Mouse (Mus musculus) hindbrain, embryonic 14.5 days (tissue): ENCODE data around the gene Dnm1l. TPM values are rescaled to one million over a fixed set of nuclear protein-coding genes. Genes with fewer than 3 reads are reported as not detected.
A peak's percentile ranks its signal among the peaks of the same experiment; 100 is the strongest.

Experiments used
- ATAC-seq: fragments of 200-750 bp; cut with Nextera tagmentation; 2 replicates; pipeline ENCODE4 v1.8.0; 2017; ENCODE audit warnings: moderate number of reproducible peaks, mild to moderate bottlenecking, moderate TSS enrichment, moderate library complexity; ENCODE audit not compliant: low FRiP score
- DNase-seq: peaks from one replicate; pipeline ENCODE4 v3.0.0-alpha.2; 2015; ENCODE audit warnings: low spot score
- H3K27ac ChIP-seq: fragments of 300-500 bp; sonication (generic); 2 replicates; pipeline ENCODE4 v1.5.1; 2014; ENCODE audit warnings: mild to moderate bottlenecking, moderate library complexity
- H3K27me3 ChIP-seq: fragments of 300-500 bp; sonication (generic); 2 replicates; pipeline ENCODE4 v1.6.1; 2014; ENCODE audit warnings: mild to moderate bottlenecking, low read length, mixed read lengths; ENCODE audit not compliant: control insufficient read depth, insufficient read depth
- H3K36me3 ChIP-seq: fragments of 300-500 bp; sonication (generic); replicated peaks from 2 replicates; pipeline ENCODE4 v1.6.1; 2014; ENCODE audit not compliant: control insufficient read depth, insufficient read depth
- H3K4me1 ChIP-seq: fragments of 300-500 bp; sonication (generic); replicated peaks from 2 replicates; pipeline ENCODE4 v1.6.1; 2014; ENCODE audit warnings: antibody characterized with exemption, low read length, mixed read lengths; ENCODE audit not compliant: control insufficient read depth, insufficient read depth
- H3K4me2 ChIP-seq: fragments of 300-500 bp; sonication (generic); replicated peaks from 2 replicates; pipeline ENCODE4 v1.6.1; 2014; ENCODE audit warnings: mild to moderate bottlenecking, moderate library complexity
- H3K4me3 ChIP-seq: fragments of 300-500 bp; sonication (generic); replicated peaks from 2 replicates; pipeline ENCODE4 v1.5.1; 2014; ENCODE audit warnings: mild to moderate bottlenecking, low read length
- H3K9ac ChIP-seq: fragments of 300-500 bp; sonication (generic); 2 replicates; pipeline ENCODE4 v1.6.1; 2014
- H3K9me3 ChIP-seq: fragments of 300-500 bp; sonication (generic); 2 replicates; pipeline ENCODE4 v1.6.1; 2016; ENCODE audit warnings: low read length; ENCODE audit not compliant: control insufficient read depth
- WGBS: fragments of 180-500 bp; shearing (Covaris S2); extraction: QIAGEN DNeasy Blood & Tissue Kit; methylation state at CpG from one replicate; pipeline ENCODE4 v1.1.7; 2014; 5-methylcytosine and 5-hydroxymethylcytosine counted together
- polyA plus RNA-seq: library from polyadenylated mRNA; unstranded; fragments of >200 nt; fragmentation: Nextera tagmentation; extraction: Ambion mirVana; gene quantifications from 2 replicates; pipeline ENCODE4 v1.2.1, GENCODE M21; 2014

Dnm1l gene
- polyA plus RNA-seq, 1 experiment from 2014 or later, result 98.2 TPM

- Histone ChIP-seq H3K4me3 (peak within 1 kb of the TSS; percentile 85), H3K9me3 (no peaks in the 10 kb centered on the region), H3K36me3 (peaks cover 17% of the 10 kb centered on the region), H3K9ac (peak within 1 kb of the TSS; percentile 77), H3K4me1 (peaks cover 15% of the 10 kb centered on the region), H3K4me2 (peak within 1 kb of the TSS; percentile 81), H3K27me3 (no peaks in the 10 kb centered on the region), H3K27ac (peak within 1 kb of the TSS; percentile 93)
- peak; percentile 99 for ATAC-seq
- peak; percentile 91 for DNase-seq
- WGBS, result under 1% methylated on average over 50 of the region's 50 CpGs
These were observed 56.2 kb downstream of the Dnm1l start, which contains the start of gene Yars2 for GRCm38 (mm10) chr16:16302369-16303137. Yars2 (plus strand) TSS chr16:16302965.

GRCm38 (mm10) chr16:16273752-16274151 lies 85.0 kb downstream of the Dnm1l start:
- Histone ChIP-seq H3K4me2 (no peak overlapping the region), H3K27me3 (no peaks in the 10 kb centered on the region), H3K27ac (no peak overlapping the region), H3K9ac (no peak overlapping the region), H3K36me3 (no peaks in the 10 kb centered on the region), H3K4me1 (0 out of 2 replicates have a peak, but pooled peaks cover 3% of the 10 kb centered on the region), H3K9me3 (no peaks in the 10 kb centered on the region), H3K4me3 (no peak overlapping the region)
- ATAC-seq (no peak), DNase-seq (no peak)
- WGBS, result 88% methylated on average over 6 of the region's 6 CpGs

GRCm38 (mm10) chr16:16272978-16273377 lies 85.8 kb downstream of the Dnm1l start:
- H3K9me3 ChIP-seq, result no peaks in the 10 kb centered on the region
- no peaks in the 10 kb centered on the region for H3K36me3 ChIP-seq
- H3K4me3 ChIP-seq, result no peak overlapping the region
- H3K27ac ChIP-seq, result no peak overlapping the region
- DNase-seq (no peak), ATAC-seq (no peak)
- H3K4me1 ChIP-seq, result 0 out of 2 replicates have a peak, but pooled peaks cover 3% of the 10 kb centered on the region
- 31% methylated on average over 3 of the region's 3 CpGs for WGBS
- no peaks in the 10 kb centered on the region for H3K27me3 ChIP-seq
- H3K4me2 ChIP-seq, result no peak overlapping the region
- H3K9ac ChIP-seq, result no peak overlapping the region

- no peaks in the 10 kb centered on the region for H3K4me1 ChIP-seq
- no peak for DNase-seq
- no peaks in the 10 kb centered on the region for H3K9me3 ChIP-seq
- H3K27ac ChIP-seq, result no peak overlapping the region
- H3K36me3 ChIP-seq, result no peaks in the 10 kb centered on the region
- WGBS, result 95% methylated on average over 3 of the region's 3 CpGs
- H3K27me3 ChIP-seq, result no peaks in the 10 kb centered on the region
- H3K4me3 ChIP-seq, result no peak overlapping the region
- no peak overlapping the region for H3K9ac ChIP-seq
- no peak for ATAC-seq
- no peak overlapping the region for H3K4me2 ChIP-seq
These were observed 96.3 kb downstream of the Dnm1l start for GRCm38 (mm10) chr16:16262436-16262835.

Other genes starting within 250 kb of the Dnm1l start
- gene Pkp2, start 145.6 kb downstream of the Dnm1l start, polyA plus RNA-seq, result 2.0 and 2.4 TPM in 2 replicates
- gene Yars2, start 56.0 kb downstream of the Dnm1l start, polyA plus RNA-seq, result 31.1 and 31.3 TPM in 2 replicates
- 20.0 and 24.2 TPM in 2 replicates for gene Fgd4, start 241.6 kb upstream of the Dnm1l start, polyA plus RNA-seq